Mouse (Mus musculus): ENCODE measurements at regions not wholly inside any gene's neighbourhood (a gene's known extent, or its start where the extent isn't known, plus 50 kb on each side); places are given as distances from the start of the nearest gene placed in this dataset.

DNA sequence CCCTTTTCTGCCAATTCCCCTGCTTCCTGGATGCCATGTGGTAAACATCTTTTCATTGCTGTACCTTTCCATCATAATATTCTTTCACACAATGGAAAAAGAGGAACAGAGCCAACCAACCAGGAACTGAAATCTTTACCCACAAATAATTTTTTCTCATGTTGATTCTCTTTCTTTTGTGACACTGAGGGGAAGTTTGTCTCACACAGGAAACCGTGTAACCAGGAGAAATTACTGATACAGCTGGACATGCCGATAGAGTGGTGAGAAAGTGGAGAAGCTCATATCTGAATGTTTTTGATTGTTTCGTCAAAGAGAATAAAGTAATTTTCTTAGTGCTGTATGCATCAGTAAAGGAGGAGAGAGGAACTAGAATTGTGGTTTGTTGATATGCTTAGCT lies 116.3 kb upstream of the Mettl25 start:
- no peak overlapping the region for H3K9ac ChIP-seq (ENCODE audit: low read depth, poor library complexity, severe bottlenecking)
- no peaks in the 10 kb centered on the region for H3K27me3 ChIP-seq (ENCODE audit: control insufficient read depth, insufficient read depth, low read length, poor library complexity, severe bottlenecking)
- H3K36me3 ChIP-seq (ENCODE audit: control insufficient read depth, insufficient read depth, low read length, poor library complexity, severe bottlenecking): no peaks in the 10 kb centered on the region
- no peaks in the 10 kb centered on the region for H3K9me3 ChIP-seq (replicated peaks; ENCODE audit: control insufficient read depth, insufficient read depth, low read length, poor library complexity, severe bottlenecking)
- no peak overlapping the region for H3K27ac ChIP-seq (ENCODE audit: insufficient read depth, low read length)
- no peaks in the 10 kb centered on the region for H3K4me1 ChIP-seq (ENCODE audit: control insufficient read depth, insufficient read depth, low read length)
- no peak overlapping the region for H3K4me3 ChIP-seq (ENCODE audit: low read depth, low read length)
- TF ChIP-seq POLR2A (IDR thresholded peaks at IDR 0.05; ENCODE audit: insufficient read depth, low read length): no peak
- TF ChIP-seq CTCF (IDR thresholded peaks at IDR 0.05; ENCODE audit: low read depth, low read length): no peak
- no peak for TF ChIP-seq EP300 (IDR thresholded peaks at IDR 0.05; ENCODE audit: insufficient read depth, low read depth, low read length)

DNA sequence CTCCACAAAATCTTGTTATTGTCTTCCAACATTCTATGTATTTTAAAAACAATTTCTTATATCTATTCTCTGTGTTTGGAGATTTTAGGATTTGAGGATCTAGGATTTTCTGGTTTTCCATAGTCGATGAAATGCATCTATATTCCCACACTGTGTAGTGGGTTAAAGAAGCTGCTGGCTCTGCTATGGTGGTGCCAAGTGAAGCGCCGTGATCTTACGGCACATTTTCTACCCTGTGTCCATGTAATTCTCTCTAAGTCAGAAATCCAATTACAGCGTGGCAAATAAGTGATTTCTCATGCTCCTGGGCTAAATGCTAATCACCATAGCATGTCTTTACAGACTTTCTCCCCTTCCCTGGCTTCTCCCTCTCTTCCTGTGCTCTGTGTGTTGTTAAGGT lies 92.1 kb upstream of the Mettl25 start:
- Histone ChIP-seq H3K27ac (ENCODE audit: insufficient read depth, low read length) (no peak overlapping the region), H3K9ac (ENCODE audit: low read depth, poor library complexity, severe bottlenecking) (no peak overlapping the region), H3K36me3 (ENCODE audit: control insufficient read depth, insufficient read depth, low read length, poor library complexity, severe bottlenecking) (no peaks in the 10 kb centered on the region)

DNA sequence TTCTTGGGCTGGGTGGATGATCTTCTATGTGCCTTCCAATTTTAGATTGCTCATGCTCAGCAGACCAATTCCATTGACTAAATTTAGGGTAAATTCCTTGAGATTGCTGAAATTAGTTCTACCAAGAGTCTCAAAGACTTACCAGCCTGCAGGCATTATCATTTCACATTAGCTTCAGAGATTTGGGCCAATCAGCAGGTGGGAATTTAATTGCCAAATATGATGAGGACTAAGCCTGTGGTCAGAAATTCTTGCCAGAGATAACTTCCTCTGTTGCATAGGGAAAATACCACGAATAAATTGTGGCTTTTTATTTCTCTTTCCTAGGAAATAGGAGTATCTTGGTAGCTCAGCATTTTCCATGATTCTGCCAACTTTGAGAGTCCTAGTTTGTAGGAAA lies 91.6 kb upstream of the Mettl25 start:
- no peaks in the 10 kb centered on the region for H3K36me3 ChIP-seq (ENCODE audit: control insufficient read depth, insufficient read depth, low read length, poor library complexity, severe bottlenecking)
- TF ChIP-seq EP300 (IDR thresholded peaks at IDR 0.05; ENCODE audit: insufficient read depth, low read depth, low read length) (no peak), CTCF (IDR thresholded peaks at IDR 0.05; ENCODE audit: low read depth, low read length) (no peak), POLR2A (IDR thresholded peaks at IDR 0.05; ENCODE audit: insufficient read depth, low read length) (no peak)

More for the DNA sequence above, 92.1 kb upstream of the Mettl25 start:
- Histone ChIP-seq H3K9me3 (replicated peaks; ENCODE audit: control insufficient read depth, insufficient read depth, low read length, poor library complexity, severe bottlenecking) (no peaks in the 10 kb centered on the region), H3K4me3 (ENCODE audit: low read depth, low read length) (no peak overlapping the region), H3K4me1 (ENCODE audit: control insufficient read depth, insufficient read depth, low read length) (no peaks in the 10 kb centered on the region), H3K27me3 (ENCODE audit: control insufficient read depth, insufficient read depth, low read length, poor library complexity, severe bottlenecking) (no peaks in the 10 kb centered on the region)
- no peak for TF ChIP-seq POLR2A (IDR thresholded peaks at IDR 0.05; ENCODE audit: insufficient read depth, low read length)

DNA sequence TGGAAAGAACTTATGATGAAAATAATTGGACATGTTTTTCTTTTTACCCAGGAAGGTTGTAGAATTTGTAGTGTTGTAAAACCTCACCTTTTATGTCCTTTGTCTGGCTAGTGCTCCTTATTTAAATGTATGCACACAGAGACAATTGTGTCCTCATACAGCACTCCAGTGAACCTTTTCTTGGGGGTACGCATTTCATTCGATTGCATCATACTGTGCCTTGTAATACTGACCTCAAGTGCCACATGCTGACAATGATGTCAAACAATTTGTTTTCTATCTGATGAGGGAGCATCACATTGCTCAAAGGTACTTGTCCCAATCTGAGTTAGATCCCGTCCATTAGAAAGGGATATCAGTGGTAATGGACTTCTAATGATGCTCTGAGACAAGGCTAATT lies 86.4 kb upstream of the Mettl25 start:
- Histone ChIP-seq H3K9me3 (replicated peaks; ENCODE audit: control insufficient read depth, insufficient read depth, low read length, poor library complexity, severe bottlenecking) (peaks cover 2% of the 10 kb centered on the region), H3K4me1 (ENCODE audit: control insufficient read depth, insufficient read depth, low read length) (no peaks in the 10 kb centered on the region), H3K36me3 (ENCODE audit: control insufficient read depth, insufficient read depth, low read length, poor library complexity, severe bottlenecking) (no peaks in the 10 kb centered on the region), H3K27ac (ENCODE audit: insufficient read depth, low read length) (no peak overlapping the region), H3K9ac (ENCODE audit: low read depth, poor library complexity, severe bottlenecking) (no peak overlapping the region), H3K4me3 (ENCODE audit: low read depth, low read length) (no peak overlapping the region), H3K27me3 (ENCODE audit: control insufficient read depth, insufficient read depth, low read length, poor library complexity, severe bottlenecking) (no peaks in the 10 kb centered on the region)
- no peak for TF ChIP-seq EP300 (IDR thresholded peaks at IDR 0.05; ENCODE audit: insufficient read depth, low read depth, low read length)
- no peak for TF ChIP-seq POLR2A (IDR thresholded peaks at IDR 0.05; ENCODE audit: insufficient read depth, low read length)
- TF ChIP-seq CTCF (IDR thresholded peaks at IDR 0.05; ENCODE audit: low read depth, low read length): no peak

More for the DNA sequence above, 91.6 kb upstream of the Mettl25 start:
- Histone ChIP-seq H3K4me3 (ENCODE audit: low read depth, low read length) (no peak overlapping the region), H3K27me3 (ENCODE audit: control insufficient read depth, insufficient read depth, low read length, poor library complexity, severe bottlenecking) (no peaks in the 10 kb centered on the region), H3K9me3 (replicated peaks; ENCODE audit: control insufficient read depth, insufficient read depth, low read length, poor library complexity, severe bottlenecking) (no peaks in the 10 kb centered on the region), H3K9ac (ENCODE audit: low read depth, poor library complexity, severe bottlenecking) (no peak overlapping the region), H3K4me1 (ENCODE audit: control insufficient read depth, insufficient read depth, low read length) (no peaks in the 10 kb centered on the region), H3K27ac (ENCODE audit: insufficient read depth, low read length) (no peak overlapping the region)

DNA sequence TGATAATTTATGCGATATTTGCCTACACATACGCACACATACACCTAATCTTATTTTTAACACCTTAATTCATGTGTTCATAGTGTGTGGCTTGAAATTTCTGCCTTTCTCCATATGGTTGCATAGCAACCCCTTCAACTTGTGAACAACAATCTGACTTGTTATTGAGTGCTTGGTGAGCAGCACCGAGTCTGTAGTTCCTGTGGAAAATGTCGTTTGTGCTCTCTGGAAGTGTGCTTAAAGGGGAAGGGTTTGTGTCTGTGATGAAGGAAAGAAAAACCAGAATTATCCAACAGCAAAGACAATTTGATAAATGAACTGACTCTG lies 85.7 kb upstream of the Mettl25 start:
- H3K36me3 ChIP-seq (ENCODE audit: control insufficient read depth, insufficient read depth, low read length, poor library complexity, severe bottlenecking): no peaks in the 10 kb centered on the region
- H3K9me3 ChIP-seq (replicated peaks; ENCODE audit: control insufficient read depth, insufficient read depth, low read length, poor library complexity, severe bottlenecking): peaks cover 2% of the 10 kb centered on the region
- no peak overlapping the region for H3K27ac ChIP-seq (ENCODE audit: insufficient read depth, low read length)
- TF ChIP-seq CTCF (IDR thresholded peaks at IDR 0.05; ENCODE audit: low read depth, low read length) (no peak), POLR2A (IDR thresholded peaks at IDR 0.05; ENCODE audit: insufficient read depth, low read length) (no peak), EP300 (IDR thresholded peaks at IDR 0.05; ENCODE audit: insufficient read depth, low read depth, low read length) (no peak)
- H3K4me3 ChIP-seq (ENCODE audit: low read depth, low read length): no peak overlapping the region
- H3K27me3 ChIP-seq (ENCODE audit: control insufficient read depth, insufficient read depth, low read length, poor library complexity, severe bottlenecking): no peaks in the 10 kb centered on the region
- no peaks in the 10 kb centered on the region for H3K4me1 ChIP-seq (ENCODE audit: control insufficient read depth, insufficient read depth, low read length)
- H3K9ac ChIP-seq (ENCODE audit: low read depth, poor library complexity, severe bottlenecking): no peak overlapping the region

DNA sequence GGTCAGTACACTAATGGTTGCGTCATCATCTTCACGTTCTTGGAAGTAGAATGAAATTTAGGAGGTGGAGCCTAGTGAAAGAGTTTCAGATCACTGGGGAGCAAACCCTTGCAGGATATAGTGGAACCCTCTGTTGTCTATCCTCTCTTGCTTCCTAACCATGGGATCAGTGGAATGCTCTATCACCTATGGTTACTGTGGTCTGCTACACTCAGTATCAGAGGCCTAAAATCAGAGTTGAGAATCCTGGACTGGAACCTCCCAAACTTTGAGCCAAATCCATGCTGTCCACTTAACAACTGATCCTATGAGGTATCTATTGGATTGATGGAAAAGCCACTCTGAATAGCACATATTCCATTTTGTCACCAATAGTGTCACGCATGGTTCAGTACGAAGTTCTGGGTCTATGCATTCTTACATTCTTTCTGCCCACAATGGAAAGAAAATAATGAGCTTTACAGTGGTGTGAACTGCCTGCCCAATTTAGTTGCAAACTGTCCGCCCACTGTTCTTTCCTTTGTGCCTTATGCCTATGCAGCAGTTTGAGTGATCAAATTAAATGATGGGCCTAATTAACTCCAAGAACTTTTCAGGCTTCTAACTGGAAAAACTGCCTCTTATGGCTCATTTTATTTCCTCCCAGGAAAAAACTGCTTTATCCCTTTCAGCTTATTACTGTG lies 85.2 kb upstream of the Mettl25 start:
- no peaks in the 10 kb centered on the region for H3K4me1 ChIP-seq (ENCODE audit: control insufficient read depth, insufficient read depth, low read length)
- TF ChIP-seq EP300 (IDR thresholded peaks at IDR 0.05; ENCODE audit: insufficient read depth, low read depth, low read length): no peak
- TF ChIP-seq CTCF (IDR thresholded peaks at IDR 0.05; ENCODE audit: low read depth, low read length): no peak
- TF ChIP-seq POLR2A (IDR thresholded peaks at IDR 0.05; ENCODE audit: insufficient read depth, low read length): no peak

More for the DNA sequence above, 85.2 kb upstream of the Mettl25 start:
- H3K27me3 ChIP-seq (ENCODE audit: control insufficient read depth, insufficient read depth, low read length, poor library complexity, severe bottlenecking): no peaks in the 10 kb centered on the region
- H3K9ac ChIP-seq (ENCODE audit: low read depth, poor library complexity, severe bottlenecking): no peak overlapping the region
- no peak overlapping the region for H3K4me3 ChIP-seq (ENCODE audit: low read depth, low read length)
- H3K27ac ChIP-seq (ENCODE audit: insufficient read depth, low read length): no peak overlapping the region
- peaks cover 2% of the 10 kb centered on the region for H3K9me3 ChIP-seq (replicated peaks; ENCODE audit: control insufficient read depth, insufficient read depth, low read length, poor library complexity, severe bottlenecking)
- H3K36me3 ChIP-seq (ENCODE audit: control insufficient read depth, insufficient read depth, low read length, poor library complexity, severe bottlenecking): no peaks in the 10 kb centered on the region

All from ES-Bruce4 (cell line).